Mouse (Mus musculus): Measurements from ENCODE around the gene Olfr94.

- TF ChIP-seq CTCF (IDR thresholded peaks at IDR 0.05; ENCODE audit: control insufficient read depth, insufficient read depth, insufficient read length) (no peak), USF1 (IDR thresholded peaks at IDR 0.05; ENCODE audit: low read depth) (no peak), CEBPB (IDR thresholded peaks at IDR 0.05; ENCODE audit: low read depth) (no peak)
These were observed 10.1 kb downstream of the Olfr94 start for GRCm38 (mm10) chr17:37190711-37191110.

Data from C2C12 (cell line).